Mouse (Mus musculus) central nervous system, embryonic 11.5 days (tissue): ENCODE data around the gene Cyp2c50. TPM values are rescaled to one million over a fixed set of nuclear protein-coding genes. Genes with fewer than 3 reads are reported as not detected.

Experiments used
- polyA plus RNA-seq: library from polyadenylated mRNA; depleted of rRNA; stranded (reverse); fragments of >200 nt; gene quantifications from 2 replicates; pipeline ENCODE4 v1.2.3, GENCODE M21; 2012; rRNA removed

Gene Cyp2c50
- not detected in 2 replicates for polyA plus RNA-seq

DNA sequence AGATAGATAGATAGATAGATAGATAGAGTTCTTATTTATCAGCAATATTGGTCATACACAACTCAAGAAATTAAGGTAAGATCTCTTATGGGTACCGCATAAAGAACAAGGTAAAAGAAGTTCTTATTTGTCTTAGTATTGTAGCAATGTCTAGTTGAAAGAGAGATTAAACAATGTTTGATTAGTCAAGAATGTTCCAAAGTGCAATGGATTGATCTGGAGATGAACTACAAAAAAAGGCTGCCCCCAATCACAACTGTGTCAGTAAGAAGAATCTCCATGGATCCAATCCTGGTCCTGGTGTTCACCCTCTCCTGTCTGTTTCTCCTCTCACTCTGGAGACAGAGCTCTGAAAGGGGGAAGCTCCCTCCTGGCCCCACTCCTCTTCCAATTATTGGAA, at the start of gene Cyp2c50:
Gene Cyp2c50, plus strand, starts transcription at position 268 of the 400 bp plus-strand sequence.

DNA sequence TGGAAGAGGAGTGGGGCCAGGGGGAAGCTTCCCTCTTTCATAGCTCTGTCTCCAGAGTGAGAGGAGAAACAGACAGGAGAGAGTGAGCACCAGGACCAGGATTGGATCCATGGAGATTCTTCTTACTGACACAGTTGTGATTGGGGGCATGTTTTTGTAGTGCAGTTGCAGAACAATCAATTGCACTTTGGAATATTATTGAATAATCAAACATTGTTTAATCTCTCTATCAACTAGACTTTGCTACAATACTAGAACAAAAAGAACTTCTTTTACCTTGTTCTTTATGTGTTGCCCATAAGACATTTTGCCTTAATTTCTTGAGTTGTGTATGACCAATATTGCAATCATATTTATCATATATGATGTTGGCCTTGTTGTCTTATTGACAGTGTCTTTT, 15.8 kb upstream of the Cyp2c50 start, which contains the start of gene Cyp2c54:
Gene Cyp2c54, minus strand, starts transcription at position 127 of the 400 bp plus-strand sequence.

Other genes starting within 250 kb of the Cyp2c50 start
- gene Cyp2c69, start 202.9 kb upstream of the Cyp2c50 start, polyA plus RNA-seq, result not detected in 2 replicates
- gene Cyp2c37, start 97.3 kb upstream of the Cyp2c50 start, polyA plus RNA-seq, result not detected in 2 replicates
- gene Cyp2c54, start 15.9 kb upstream of the Cyp2c50 start, polyA plus RNA-seq, result not detected in 2 replicates
- gene Cyp2c70, start 97.6 kb downstream of the Cyp2c50 start, polyA plus RNA-seq, result 0.12 and 0.22 TPM in 2 replicates
- 42.6 and 47.9 TPM in 2 replicates for gene Pdlim1, start 182.2 kb downstream of the Cyp2c50 start, polyA plus RNA-seq